17 mouse cellular contexts compared by ENCODE assay signal in genomic region chr6:99800324-99800723, GRCm38 (mm10).
DNase-seq lines count a peak whose midpoint lies in the region; ATAC-seq and TF ChIP-seq lines count a peak whose summit lies in the region.
"Had no signal": no experiment of that assay in that cellular context is flagged by ENCODE, and none has a peak within 500 bp of the region (broad histone marks: within the 10 kb centered on the region; RNA-seq: fewer than 3 reads in every experiment).

No protein-coding gene starts in this region.

- TF ChIP-seq EP300 in heart, postnatal 0 days (IDR thresholded peaks at IDR 0.05; ENCODE audit: low read depth) = no peak

- no peaks in the 10 kb centered on the region for H3K9me3 ChIP-seq in heart, postnatal 0 days (replicated peaks; ENCODE audit: control insufficient read depth, low read length)
- no peaks in the 10 kb centered on the region for H3K9me3 ChIP-seq in midbrain, embryonic 16.5 days (replicated peaks; ENCODE audit: control insufficient read depth, low read length, poor library complexity, severe bottlenecking)
- no peaks in the 10 kb centered on the region for H3K9me3 ChIP-seq in midbrain, embryonic 11.5 days (ENCODE audit: control insufficient read depth, low read length)
- H3K9me3 ChIP-seq in liver, embryonic 12.5 days (replicated peaks) = no peaks in the 10 kb centered on the region
- H3K9me3 ChIP-seq: forebrain, embryonic 15.5 days; midbrain, embryonic 12.5 days; neural tube, embryonic 13.5 days; stomach, embryonic 15.5 days had no signal

- peak; percentile 49; the same call in 1 of the 2 replicates for ATAC-seq in heart, postnatal 0 days (ENCODE audit: insufficient read depth, low read depth)
- peak; percentile 47; the same call in 1 of the 2 replicates for ATAC-seq in midbrain, embryonic 16.5 days
- no peak for ATAC-seq in midbrain, embryonic 11.5 days (ENCODE audit: low FRiP score)
- no peak for ATAC-seq in liver, embryonic 12.5 days
- ATAC-seq: forebrain, embryonic 15.5 days; hindbrain, embryonic 16.5 days had no signal

- no peaks in the 10 kb centered on the region for H3K36me3 ChIP-seq in heart, postnatal 0 days (replicated peaks; ENCODE audit: control insufficient read depth, insufficient read depth, low read length)
- no peaks in the 10 kb centered on the region for H3K36me3 ChIP-seq in midbrain, embryonic 16.5 days (ENCODE audit: control insufficient read depth, insufficient read depth, low read length)
- no peaks in the 10 kb centered on the region for H3K36me3 ChIP-seq in midbrain, embryonic 11.5 days (ENCODE audit: control insufficient read depth, insufficient read depth, low read length)
- H3K36me3 ChIP-seq in liver, embryonic 12.5 days = no peaks in the 10 kb centered on the region
- H3K36me3 ChIP-seq: forebrain, embryonic 15.5 days; midbrain, embryonic 12.5 days; neural tube, embryonic 13.5 days; stomach, embryonic 15.5 days had no signal

- DNase-seq in heart, postnatal 0 days (ENCODE audit: low spot score) = peak; percentile 32
- DNase-seq in heart, postnatal 25 days (ENCODE audit: low spot score) = no peak
- no peak for DNase-seq in midbrain, embryonic 11.5 days (ENCODE audit: low spot score, missing footprints)
- peak; percentile 65 for DNase-seq in forelimb bud, embryonic 11.5 days (ENCODE audit: low read depth, low spot score)
- no peak for DNase-seq in kidney, adult 8-10 months
- DNase-seq: adrenal gland, adult 8-10 months; cerebellum, postnatal 14 days; gastrocnemius, adult 2 months; kidney, postnatal 25 days; thymus, postnatal 25 days had no signal

- no peak overlapping the region for H3K4me2 ChIP-seq in heart, postnatal 0 days (ENCODE audit: low read depth, low read length)
- H3K4me2 ChIP-seq in midbrain, embryonic 16.5 days (ENCODE audit: low read length) = no peak overlapping the region
- no peak overlapping the region for H3K4me2 ChIP-seq in midbrain, embryonic 11.5 days
- no peak overlapping the region for H3K4me2 ChIP-seq in liver, embryonic 12.5 days
- H3K4me2 ChIP-seq: forebrain, embryonic 15.5 days; midbrain, embryonic 12.5 days; neural tube, embryonic 13.5 days; stomach, embryonic 15.5 days had no signal

- TF ChIP-seq CTCF in heart, postnatal 0 days (IDR thresholded peaks at IDR 0.05; ENCODE audit: low read depth) = no peak

- peaks cover 8% of the 10 kb centered on the region for H3K4me1 ChIP-seq in heart, postnatal 0 days (ENCODE audit: control insufficient read depth, insufficient read depth)
- H3K4me1 ChIP-seq in midbrain, embryonic 16.5 days (ENCODE audit: control insufficient read depth, insufficient read depth, low read length) = peaks cover 8% of the 10 kb centered on the region; the same call in 1 of the 2 replicates
- peaks cover 4% of the 10 kb centered on the region; the same call in 1 of the 2 replicates for H3K4me1 ChIP-seq in midbrain, embryonic 11.5 days (ENCODE audit: control insufficient read depth, insufficient read depth, low read length)
- H3K4me1 ChIP-seq in liver, embryonic 12.5 days = no peaks in the 10 kb centered on the region

- no peaks in the 10 kb centered on the region for H3K27me3 ChIP-seq in heart, postnatal 0 days (ENCODE audit: control insufficient read depth, insufficient read depth, low read length)
- H3K27me3 ChIP-seq in midbrain, embryonic 16.5 days (ENCODE audit: control insufficient read depth, insufficient read depth, low read depth, low read length) = no peaks in the 10 kb centered on the region
- H3K27me3 ChIP-seq in midbrain, embryonic 11.5 days (ENCODE audit: control insufficient read depth, insufficient read depth, low read length) = no peaks in the 10 kb centered on the region; the same call in 1 of the 2 replicates
- peaks cover 5% of the 10 kb centered on the region; the same call in 1 of the 2 replicates for H3K27me3 ChIP-seq in liver, embryonic 12.5 days (replicated peaks)
- H3K27me3 ChIP-seq: forebrain, embryonic 15.5 days; stomach, embryonic 15.5 days had no signal

- no peak overlapping the region for H3K27ac ChIP-seq in heart, postnatal 0 days (ENCODE audit: low read depth)
- H3K27ac ChIP-seq in midbrain, embryonic 16.5 days (ENCODE audit: low read length) = no peak overlapping the region
- no peak overlapping the region for H3K27ac ChIP-seq in midbrain, embryonic 11.5 days (ENCODE audit: low read depth, low read length)
- H3K27ac ChIP-seq in liver, embryonic 12.5 days = no peak overlapping the region
- H3K27ac ChIP-seq: forebrain, embryonic 15.5 days; gastrocnemius, adult 2 months; midbrain, embryonic 12.5 days; neural tube, embryonic 13.5 days; stomach, embryonic 15.5 days had no signal

- intact Hi-C loops in heart, postnatal 25 days (cut with DNase I) = loop anchor here (5.0 to 10.0 kb wide), 3 partner anchors 352 to 712 kb away; partner anchors contain the start of gene Rybp

- no peak overlapping the region for H3K9ac ChIP-seq in heart, postnatal 0 days (replicated peaks; ENCODE audit: low read depth, low read length)
- no peak overlapping the region for H3K9ac ChIP-seq in midbrain, embryonic 16.5 days (ENCODE audit: low read depth, low read length)
- H3K9ac ChIP-seq in midbrain, embryonic 11.5 days (ENCODE audit: low read length) = no peak overlapping the region
- H3K9ac ChIP-seq in liver, embryonic 12.5 days = no peak overlapping the region
- H3K9ac ChIP-seq: forebrain, embryonic 15.5 days; midbrain, embryonic 12.5 days; neural tube, embryonic 13.5 days; stomach, embryonic 15.5 days had no signal

- 38% methylated on average over 14 of the region's 14 CpGs for WGBS in heart, postnatal 0 days
- 47% methylated on average over 14 of the region's 14 CpGs for WGBS in midbrain, embryonic 16.5 days
- 76% methylated on average over 14 of the region's 14 CpGs for WGBS in midbrain, embryonic 11.5 days
- 59% methylated on average over 14 of the region's 14 CpGs for WGBS in liver, embryonic 12.5 days (ENCODE audit: insufficient replicate concordance)

- no peak overlapping the region for H3K4me3 ChIP-seq in heart, postnatal 0 days (ENCODE audit: low read depth, low read length)
- no peak overlapping the region for H3K4me3 ChIP-seq in midbrain, embryonic 16.5 days (ENCODE audit: low read depth, low read length)
- no peak overlapping the region for H3K4me3 ChIP-seq in midbrain, embryonic 11.5 days (ENCODE audit: low read depth, low read length)
- H3K4me3 ChIP-seq in liver, embryonic 12.5 days = no peak overlapping the region
- H3K4me3 ChIP-seq: forebrain, embryonic 15.5 days; gastrocnemius, adult 2 months; midbrain, embryonic 12.5 days; neural tube, embryonic 13.5 days; stomach, embryonic 15.5 days had no signal

Comparison
In these comparisons a context has a peak if more than half of its experiments do, and no peak if none do; other contexts are left out.
1. ATAC-seq: peak in heart, postnatal 0 days (single experiment) and midbrain, embryonic 16.5 days (single experiment); none in midbrain, embryonic 11.5 days (single experiment) and liver, embryonic 12.5 days (single experiment).
2. DNase-seq: peak in heart, postnatal 0 days (single experiment) and forelimb bud, embryonic 11.5 days (single experiment); none in heart, postnatal 25 days (single experiment), midbrain, embryonic 11.5 days (single experiment) and kidney, adult 8-10 months (0 of 2).